Mouse (Mus musculus): ENCODE measurements at regions not wholly inside any gene's neighbourhood (a gene's known extent, or its start where the extent isn't known, plus 50 kb on each side); places are given as distances from the start of the nearest gene placed in this dataset.
"Not testable (repeated sequence)": the region's sequence is repeated elsewhere in the genome, so short reads cannot be mapped to it uniquely, and the experiment has no call there.

GRCm38 (mm10) chr2:100590643-100591042 lies 1033.9 kb upstream of the Rag2 start:
- TF ChIP-seq CTCF (IDR thresholded peaks at IDR 0.05; ENCODE audit: borderline replicate concordance, extremely low read depth, insufficient read depth, insufficient read length); POLR2A (IDR thresholded peaks at IDR 0.05; ENCODE audit: borderline replicate concordance, extremely low read depth, insufficient read depth, insufficient read length, poor library complexity, severe bottlenecking): not testable (repeated sequence)
